Mouse (Mus musculus) small intestine, adult 2 months (tissue): Measurements from ENCODE around the gene Hmgcs1. TPM values are rescaled to one million over a fixed set of nuclear protein-coding genes. Genes with fewer than 3 reads are reported as not detected.

ENCODE experiments used
- H3K27ac ChIP-seq: fragments of 200-500 bp; 2 replicates; pipeline ENCODE4 v1.5.1; 2012; ENCODE audit warnings: low read depth, low read length, control low read depth, inconsistent platforms; ENCODE audit not compliant: insufficient read depth
- H3K27me3 ChIP-seq: fragments of 200-500 bp; 2 replicates; pipeline ENCODE4 v1.6.1; 2012; ENCODE audit warnings: mild to moderate bottlenecking, moderate library complexity, low read length, inconsistent platforms; ENCODE audit not compliant: control insufficient read depth, insufficient read depth
- H3K36me3 ChIP-seq: fragments of 200-500 bp; 2 replicates; pipeline ENCODE4 v1.6.1; 2012; ENCODE audit warnings: mild to moderate bottlenecking, low read length, control low read depth, inconsistent platforms; ENCODE audit not compliant: control insufficient read depth, insufficient read depth
- H3K4me1 ChIP-seq: fragments of 200-500 bp; 2 replicates; pipeline ENCODE4 v1.6.1; 2012; ENCODE audit warnings: low read length, inconsistent platforms, mixed read lengths; ENCODE audit not compliant: control insufficient read depth, insufficient read depth, insufficient read length
- H3K4me3 ChIP-seq: fragments of 200-500 bp; 2 replicates; pipeline ENCODE4 v1.5.1; 2012; ENCODE audit warnings: low read depth, mild to moderate bottlenecking, control low read depth, inconsistent platforms, low read length, moderate library complexity
- CTCF ChIP-seq: fragments of 200-500 bp; IDR thresholded peaks from 2 replicates; pipeline ENCODE4 v1.5.1; 2012; ENCODE audit warnings: low read depth, mild to moderate bottlenecking, control low read depth, inconsistent platforms, low read length, moderate library complexity, mixed read lengths; ENCODE audit not compliant: insufficient replicate concordance, insufficient read length; ENCODE audit errors: extremely low read depth
- POLR2A ChIP-seq: fragments of 200-500 bp; IDR thresholded peaks from 2 replicates; pipeline ENCODE4 v1.6.1; 2012; ENCODE audit warnings: low read depth, mild to moderate bottlenecking, control low read depth, inconsistent platforms, low read length, moderate library complexity
- WGBS: fragments of 180-500 bp; shearing (Covaris S2); methylation state at CpG from one replicate; pipeline ENCODE4 v1.1.7; 2018; 5-methylcytosine and 5-hydroxymethylcytosine counted together
- polyA plus RNA-seq: library from polyadenylated mRNA; depleted of rRNA; stranded (reverse); fragments of >200 nt; gene quantifications from 2 replicates; pipeline ENCODE4 v1.2.3, GENCODE M21; 2012; rRNA removed

Gene Hmgcs1
- 7.8 and 14.3 TPM in 2 replicates for polyA plus RNA-seq

GRCm38 (mm10) chr13:119690039-119690728 lies at the start of gene Hmgcs1:
Hmgcs1 (plus strand) TSS chr13:119690379.
- peaks cover 7% of the 10 kb centered on the region; the same call in 1 of the 2 replicates for H3K36me3 ChIP-seq
- TF ChIP-seq POLR2A (peak; percentile 93), CTCF (no peak)
- no peaks in the 10 kb centered on the region for H3K27me3 ChIP-seq
- H3K27ac ChIP-seq = peak within 1 kb of the TSS; percentile 87
- peaks cover 2% of the 10 kb centered on the region; the same call in 1 of the 2 replicates for H3K4me1 ChIP-seq
- under 1% methylated on average over 59 of the region's 59 CpGs for WGBS
- H3K4me3 ChIP-seq = peak within 1 kb of the TSS; percentile 93

DNA sequence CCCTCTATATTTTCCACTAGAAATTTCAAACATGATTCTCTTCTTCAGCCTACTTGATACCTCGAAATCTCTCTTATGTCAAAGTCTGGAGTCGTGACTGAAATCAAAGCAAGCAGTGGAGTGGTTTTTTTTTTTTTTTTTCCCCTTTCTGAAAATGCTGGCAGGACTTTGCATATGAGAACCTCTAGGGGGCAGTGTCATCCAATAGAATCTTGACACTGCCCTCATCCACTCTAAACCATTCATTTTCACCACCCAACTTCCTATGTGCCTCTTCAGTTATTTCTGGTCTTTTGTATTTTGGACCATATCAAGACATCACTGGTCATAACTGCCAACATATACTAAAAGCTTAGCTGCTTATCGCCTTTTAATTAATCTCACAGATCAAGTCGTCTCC lies 49.7 kb upstream of the Hmgcs1 start:
- WGBS = 46% methylated on average over 4 of the region's 4 CpGs
- Histone ChIP-seq H3K36me3 (peaks cover 2% of the 10 kb centered on the region), H3K27ac (no peak overlapping the region), H3K4me1 (no peaks in the 10 kb centered on the region), H3K4me3 (no peak overlapping the region), H3K27me3 (no peaks in the 10 kb centered on the region)
- TF ChIP-seq CTCF (no peak), POLR2A (no peak)

DNA sequence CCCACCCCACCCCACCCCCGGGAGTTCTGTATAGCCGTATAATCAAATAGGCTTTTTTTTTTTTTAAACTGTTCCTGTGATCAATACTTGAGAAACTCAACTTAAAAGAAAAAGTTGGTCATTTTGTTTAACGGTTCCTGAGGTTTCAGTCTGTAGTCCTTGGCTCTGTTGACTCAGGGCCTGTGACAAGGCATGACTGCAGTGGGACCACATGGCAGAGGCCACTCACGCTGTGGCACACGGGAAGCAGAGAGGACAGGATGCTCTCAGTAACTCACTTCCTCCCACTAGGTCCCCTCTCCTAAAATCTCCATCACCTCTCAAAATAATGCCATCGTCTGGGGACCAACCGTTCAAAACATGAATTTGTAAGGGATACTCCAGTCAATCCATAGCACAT lies 49.0 kb upstream of the Hmgcs1 start:
- Histone ChIP-seq H3K36me3 (peaks cover 8% of the 10 kb centered on the region), H3K4me3 (no peak overlapping the region), H3K27me3 (no peaks in the 10 kb centered on the region), H3K4me1 (no peaks in the 10 kb centered on the region), H3K27ac (no peak overlapping the region)
- 73% methylated on average over 7 of the region's 7 CpGs for WGBS
- TF ChIP-seq CTCF = no peak
- no peak for TF ChIP-seq POLR2A

- H3K36me3 ChIP-seq = peaks cover 19% of the 10 kb centered on the region
- H3K4me3 ChIP-seq = no peak overlapping the region
- no peak for TF ChIP-seq POLR2A
- TF ChIP-seq CTCF = no peak
- H3K27ac ChIP-seq = no peak overlapping the region
- no peaks in the 10 kb centered on the region for H3K4me1 ChIP-seq
- no peaks in the 10 kb centered on the region for H3K27me3 ChIP-seq
- 79% methylated on average over 5 of the region's 5 CpGs for WGBS
Observed at GRCm38 (mm10) chr13:119644769-119645168, 45.4 kb upstream of the Hmgcs1 start.

DNA sequence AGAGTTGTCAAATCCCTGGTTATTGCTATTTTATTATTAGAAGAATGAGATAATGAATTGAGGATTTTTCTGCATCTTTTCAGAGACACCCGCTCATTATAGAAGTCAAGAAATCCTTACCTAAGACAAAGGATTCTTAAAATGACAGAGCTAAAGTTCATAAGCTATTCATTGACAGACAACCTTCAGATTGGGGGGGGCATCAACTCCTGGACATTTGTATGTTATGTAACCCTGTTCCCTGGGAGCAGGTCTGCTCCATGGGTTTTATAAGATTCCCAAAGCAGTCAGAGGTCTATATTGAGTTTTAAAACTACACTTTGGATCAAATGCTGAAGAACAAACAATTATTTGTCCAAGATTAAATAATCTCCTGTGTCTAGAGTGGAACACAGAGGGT lies 43.7 kb upstream of the Hmgcs1 start:
- H3K4me1 ChIP-seq = no peaks in the 10 kb centered on the region
- peaks cover 29% of the 10 kb centered on the region for H3K36me3 ChIP-seq
- WGBS = 98% methylated on average over 1 of the region's 1 CpGs
- TF ChIP-seq CTCF = no peak
- no peaks in the 10 kb centered on the region for H3K27me3 ChIP-seq
- no peak overlapping the region for H3K27ac ChIP-seq
- no peak overlapping the region for H3K4me3 ChIP-seq

GRCm38 (mm10) chr13:119648891-119649698 lies 41.1 kb upstream of the Hmgcs1 start:
- WGBS = 79% methylated on average over 15 of the region's 15 CpGs
- H3K27ac ChIP-seq = no peak overlapping the region
- H3K36me3 ChIP-seq = peaks cover 41% of the 10 kb centered on the region
- no peaks in the 10 kb centered on the region for H3K4me1 ChIP-seq
- no peaks in the 10 kb centered on the region for H3K27me3 ChIP-seq
- TF ChIP-seq POLR2A (no peak), CTCF (no peak)
- no peak overlapping the region for H3K4me3 ChIP-seq

DNA sequence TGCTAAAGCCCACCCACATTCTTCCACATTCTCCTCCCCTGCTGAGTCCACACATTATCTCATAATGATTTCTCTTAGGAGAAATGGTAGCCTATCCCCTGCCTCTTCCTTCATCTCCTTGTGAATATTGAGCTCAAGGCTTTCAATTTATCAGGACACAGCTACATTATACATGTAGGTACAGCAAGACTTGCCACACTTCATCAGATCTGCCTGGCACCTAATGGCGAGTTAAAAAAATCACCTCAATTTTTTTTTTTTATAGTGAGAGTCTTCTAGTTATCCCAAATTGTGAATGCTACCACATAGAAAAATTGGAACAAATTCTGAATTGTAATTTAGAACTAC lies 40.5 kb upstream of the Hmgcs1 start:
- Histone ChIP-seq H3K36me3 (peaks cover 41% of the 10 kb centered on the region), H3K27ac (no peak overlapping the region), H3K4me1 (no peaks in the 10 kb centered on the region), H3K27me3 (no peaks in the 10 kb centered on the region), H3K4me3 (no peak overlapping the region)
- TF ChIP-seq CTCF (no peak), POLR2A (no peak)
- WGBS = 83% methylated on average over 1 of the region's 1 CpGs
